Mouse (Mus musculus): ENCODE results near the gene AI593442.

The AI593442 gene

DNA sequence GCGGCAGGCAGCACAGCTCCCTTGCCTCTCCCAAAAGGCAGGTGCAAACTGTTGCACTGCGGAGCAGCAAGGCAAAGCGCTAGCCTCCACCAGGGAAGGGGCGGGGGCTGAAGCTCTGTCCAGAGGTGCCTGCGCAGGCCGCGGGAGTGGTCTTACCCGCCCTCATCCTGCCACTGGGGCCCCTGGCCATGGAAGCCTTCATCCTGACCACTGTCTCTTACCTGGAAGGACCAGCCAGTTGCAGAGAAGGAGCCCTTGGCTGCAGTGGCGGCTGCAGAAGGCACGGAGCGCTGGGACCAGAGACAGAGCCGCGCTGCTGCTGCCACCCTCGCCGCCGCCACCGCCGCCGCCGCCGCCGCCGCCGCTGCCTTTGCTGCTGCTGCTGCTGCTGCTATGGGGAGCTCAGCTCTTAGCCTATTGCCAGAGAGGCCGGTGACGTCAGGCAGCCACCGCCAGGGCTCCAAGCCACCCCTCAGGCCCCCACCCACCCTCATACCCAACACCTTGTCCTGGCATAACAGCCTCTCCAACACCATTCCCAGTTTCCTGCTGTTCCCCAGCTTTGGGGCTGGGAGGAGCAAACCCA lies at the start of gene AI593442:
Gene AI593442 (minus strand): TSS at position 419 of the 586 bp plus-strand sequence.
- no peak for DNase-seq

GRCm38 (mm10) chr9:52728806-52729205 lies 49.2 kb upstream of the AI593442 start:
- no peak for DNase-seq

- no peak for DNase-seq
Measured at GRCm38 (mm10) chr9:52722626-52723025, 43.0 kb upstream of the AI593442 start.

- DNase-seq: no peak
Measured at GRCm38 (mm10) chr9:52719562-52719961, 40.0 kb upstream of the AI593442 start.

DNA sequence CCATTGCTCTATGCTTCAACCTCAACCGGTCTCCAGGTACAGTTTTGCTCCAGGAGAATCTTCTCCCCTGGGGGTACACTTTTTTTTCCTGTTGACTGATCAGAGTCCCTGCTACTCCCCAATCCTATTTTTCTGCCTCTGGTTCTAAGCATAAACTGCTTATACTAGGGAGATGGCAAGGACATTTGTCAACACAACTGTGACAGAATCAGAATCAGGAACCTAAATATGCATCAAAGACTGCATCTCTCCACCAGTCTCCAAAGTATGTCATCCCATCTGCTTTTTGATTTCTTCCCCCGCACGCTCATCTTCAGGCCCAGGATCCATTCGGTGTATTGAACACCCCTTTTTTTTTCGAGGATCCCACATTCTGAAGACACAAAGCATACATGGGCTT lies 456 bp upstream of the AI593442 start:
- no peak for DNase-seq

DNA sequence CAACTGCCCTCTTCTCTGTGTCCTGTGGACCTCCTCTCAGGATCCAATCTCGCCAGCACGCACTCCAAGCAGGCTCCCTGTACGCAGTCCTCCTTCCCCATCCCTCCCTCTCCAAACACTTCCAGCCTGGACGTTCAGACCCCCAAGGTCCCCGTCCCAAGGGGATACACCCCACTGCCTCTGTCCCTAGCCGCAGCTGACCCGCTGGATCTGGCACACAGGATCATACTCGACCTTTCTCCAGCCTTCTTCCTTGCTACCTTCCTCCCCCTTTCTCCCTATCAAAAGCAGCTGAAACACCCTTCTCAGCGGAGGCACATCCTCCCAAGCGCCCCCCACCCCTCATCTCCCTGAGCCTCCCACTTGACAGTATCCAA lies 753 bp downstream of the AI593442 start:
- no peak for DNase-seq

DNA sequence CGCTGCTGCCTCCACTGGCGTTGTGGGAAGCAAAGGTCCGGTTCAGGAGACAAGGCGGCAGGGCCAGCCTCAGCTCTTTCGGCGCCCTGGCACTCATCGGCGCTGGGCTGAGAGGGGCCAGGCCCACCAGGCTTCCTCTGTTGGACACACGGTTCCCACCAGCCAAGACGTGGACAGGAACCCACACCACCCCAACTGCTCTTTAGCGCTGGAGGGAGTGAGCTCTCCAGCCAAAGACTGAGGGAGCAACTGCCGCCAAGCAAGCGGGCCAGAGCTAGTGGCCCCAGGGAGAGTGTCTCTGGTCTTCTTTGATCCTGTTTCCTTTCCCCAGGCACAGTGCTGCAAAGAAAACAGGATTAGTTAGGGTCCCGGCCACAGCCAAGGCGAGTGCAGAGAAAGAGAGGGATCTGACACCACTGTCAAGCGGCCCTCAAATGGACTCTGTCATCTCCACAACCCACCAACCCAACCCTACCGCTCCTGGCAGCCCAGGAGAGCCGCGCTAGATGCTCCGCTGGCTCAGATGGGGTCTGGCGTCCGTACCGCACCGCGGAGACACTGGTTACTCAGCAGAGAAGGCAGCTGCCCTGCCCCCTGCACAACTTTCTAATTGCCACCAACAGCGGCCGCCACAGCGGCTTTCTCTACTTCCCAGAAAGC lies 1.3 kb downstream of the AI593442 start:
- no peak for DNase-seq

GRCm38 (mm10) chr9:52676587-52676986 lies 3.0 kb downstream of the AI593442 start:
- DNase-seq: no peak

- DNase-seq: no peak
Measured at GRCm38 (mm10) chr9:52675937-52676336, 3.6 kb downstream of the AI593442 start.

- DNase-seq: no peak
Measured at GRCm38 (mm10) chr9:52661422-52661821, 18.2 kb downstream of the AI593442 start.

GRCm38 (mm10) chr9:52650341-52650951 lies 29.1 kb downstream of the AI593442 start:
- no peak for DNase-seq

- DNase-seq: no peak
Measured at GRCm38 (mm10) chr9:52645312-52645711, 34.3 kb downstream of the AI593442 start.

DNA sequence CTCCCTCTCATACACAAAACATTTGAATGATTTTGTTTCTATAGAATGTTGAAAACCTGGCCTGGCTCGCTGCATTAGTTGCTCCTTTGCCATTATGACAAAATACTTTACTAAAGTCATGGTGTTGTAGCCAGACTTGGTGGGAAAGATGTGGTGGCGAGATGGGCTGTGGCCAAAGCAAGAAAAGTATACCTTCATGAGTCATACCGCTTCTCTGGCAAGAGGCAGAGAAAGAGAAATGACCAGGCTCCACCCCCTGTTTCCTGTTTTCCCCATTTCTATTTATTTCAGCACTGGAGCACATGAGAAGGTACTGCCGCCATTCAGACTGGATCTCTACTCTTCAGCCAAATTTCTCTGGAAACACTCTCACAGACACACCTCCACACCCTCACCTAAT lies 35.0 kb downstream of the AI593442 start:
- no peak for DNase-seq

- no peak for DNase-seq
Measured at GRCm38 (mm10) chr9:52644156-52644555, 35.4 kb downstream of the AI593442 start.

DNA sequence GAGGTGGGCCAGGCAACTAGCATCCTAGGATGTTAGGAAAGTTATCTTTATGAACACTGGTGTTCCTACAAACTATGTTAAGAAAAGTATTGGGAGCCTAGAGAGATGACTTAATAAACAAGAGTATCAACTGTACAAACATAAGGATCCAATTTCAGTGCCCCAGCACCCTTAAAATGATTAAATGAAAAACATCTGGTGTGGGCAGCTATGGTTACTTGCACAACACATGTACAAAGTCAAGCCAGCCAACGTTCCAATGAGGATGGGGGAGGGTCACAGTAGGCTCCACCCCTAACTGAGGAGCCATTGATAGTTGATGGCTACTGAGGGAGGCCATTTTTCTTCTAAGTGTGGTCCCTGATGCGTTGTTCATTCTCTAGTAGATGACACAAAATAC lies 43.6 kb downstream of the AI593442 start:
- DNase-seq: no peak

DNA sequence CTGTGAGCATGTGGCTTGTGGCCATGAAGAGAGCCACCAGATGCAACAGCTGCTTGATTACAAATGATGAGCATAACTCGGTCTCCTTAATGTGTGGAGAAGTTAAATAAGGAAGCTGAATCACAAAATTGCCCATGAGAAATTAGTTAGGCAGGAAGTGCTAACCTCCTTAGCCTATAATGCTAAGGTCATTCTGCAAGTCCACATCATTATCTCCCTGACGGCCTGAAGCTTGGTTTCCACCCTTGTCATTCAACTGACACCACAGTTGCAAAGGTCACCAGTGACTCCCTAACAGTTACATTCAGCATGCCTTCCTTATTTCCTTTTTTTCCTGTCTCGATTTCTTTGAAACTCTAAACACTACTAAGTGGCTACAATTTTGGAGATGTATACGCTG lies 55.7 kb downstream of the AI593442 start:
- no peak for DNase-seq

Measured in lung, adult 18-20 months (tissue).